Mouse (Mus musculus): ENCODE measurements around the gene Gm12790.

GRCm38 (mm10) chr4:101997426-101997825, 16.6 kb upstream of the Gm12790 start:
- TF ChIP-seq POLR2A (IDR thresholded peaks at IDR 0.05; ENCODE audit: borderline replicate concordance, low read depth, low read length): no peak
- no peak for TF ChIP-seq CTCF (IDR thresholded peaks at IDR 0.05; ENCODE audit: low read depth, low read length)
